Mouse (Mus musculus) A20 (cell line): Measurements from ENCODE around the gene Prpf40b.

Experiments
- DNase-seq: peaks from one replicate; pipeline ENCODE4 v3.0.0-alpha.2; 2011; ENCODE audit warnings: low read depth, low spot score

Prpf40b gene

DNA sequence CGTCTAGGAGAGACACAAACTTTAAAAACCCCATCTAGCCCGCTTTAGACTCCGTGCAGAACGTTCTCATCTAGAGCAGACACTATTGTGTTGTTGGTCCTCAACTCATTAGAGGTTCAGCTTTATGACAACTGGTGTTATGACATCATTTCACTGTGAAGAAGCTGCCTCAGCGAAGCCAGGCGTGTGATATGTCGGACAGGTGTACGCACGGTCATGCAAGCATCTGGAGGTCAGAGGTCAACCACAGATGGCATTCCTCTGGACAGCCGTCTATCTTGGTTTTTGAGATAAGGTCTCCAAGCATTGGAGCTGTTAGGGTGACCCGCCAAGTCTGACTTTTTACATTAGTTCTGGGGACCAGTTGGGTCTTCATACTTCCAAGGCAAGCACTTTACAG, 4.3 kb upstream of the Prpf40b start:
- DNase-seq = no peak

GRCm38 (mm10) chr15:99294287-99294686, 600 bp upstream of the Prpf40b start:
- DNase-seq = peak; percentile 78

DNA sequence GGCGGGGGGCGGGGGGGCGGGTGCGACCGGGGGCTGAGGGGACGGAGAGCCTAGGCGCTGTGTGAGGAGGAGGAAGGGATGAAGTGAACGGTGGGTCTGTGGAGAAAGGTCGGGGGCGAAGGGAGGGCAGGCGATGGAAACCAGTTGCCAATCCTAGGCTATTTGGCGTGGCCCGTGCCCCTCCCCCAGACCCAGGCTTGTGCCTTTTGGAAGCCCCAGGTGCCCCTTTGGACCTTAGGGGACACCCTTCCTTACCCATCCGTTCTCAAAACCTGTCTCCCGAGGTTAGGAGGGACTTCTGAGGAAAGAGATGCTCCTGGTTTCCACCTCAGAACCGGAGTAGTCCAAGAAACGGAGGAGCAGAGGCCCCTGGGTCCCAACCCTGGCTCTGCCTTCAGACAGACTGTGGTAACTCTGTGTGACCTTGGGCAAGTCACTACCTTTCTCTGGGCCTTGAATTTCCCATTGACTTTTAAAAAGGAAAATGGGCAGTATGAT, 646 bp downstream of the Prpf40b start, which contains the start of gene Fam186b:
Fam186b (minus strand) TSS at position 405 of the 498 bp plus-strand sequence.
- no peak for DNase-seq

- DNase-seq = peak; percentile 18
Observed at GRCm38 (mm10) chr15:99296213-99296612, 1.3 kb downstream of the Prpf40b start.

DNA sequence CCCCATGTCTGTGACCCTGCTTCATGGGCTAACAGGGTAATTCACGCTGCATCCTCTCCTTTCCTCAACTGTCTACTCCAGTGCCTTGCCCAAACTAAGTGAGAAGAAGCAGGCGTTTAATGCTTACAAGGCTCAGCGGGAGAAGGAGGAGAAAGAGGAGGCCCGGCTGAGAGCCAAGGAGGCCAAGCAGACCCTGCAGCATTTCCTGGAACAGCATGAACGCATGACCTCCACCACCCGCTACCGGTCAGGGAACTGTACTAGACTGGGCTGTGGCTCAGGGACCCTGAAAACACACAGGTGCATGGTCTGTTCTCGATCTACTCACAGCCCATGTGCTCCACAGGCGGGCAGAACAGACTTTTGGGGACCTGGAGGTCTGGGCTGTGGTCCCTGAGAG, 12.6 kb downstream of the Prpf40b start:
- DNase-seq = no peak

GRCm38 (mm10) chr15:99309549-99309948, 14.7 kb downstream of the Prpf40b start:
- DNase-seq = no peak

DNA sequence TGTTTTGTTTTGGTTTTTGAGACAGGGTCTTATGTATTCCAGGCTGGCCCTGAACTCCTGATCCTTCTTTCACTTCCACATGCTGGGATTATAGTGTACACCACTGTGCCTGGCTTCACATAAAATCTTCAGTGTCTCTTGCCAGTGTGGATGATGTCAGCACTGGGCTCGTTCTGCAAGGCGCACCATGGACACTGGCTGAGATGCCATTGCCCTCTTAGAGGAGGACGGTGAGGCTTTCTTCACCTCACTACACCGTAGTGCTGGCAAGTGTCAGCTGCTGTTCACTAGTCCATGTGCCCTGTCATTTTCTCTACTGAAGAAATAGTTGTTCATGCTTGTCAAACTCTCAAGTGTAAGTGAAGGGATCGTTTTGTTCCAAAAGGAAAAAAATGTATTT, 15.7 kb downstream of the Prpf40b start:
- no peak for DNase-seq

GRCm38 (mm10) chr15:99314891-99315290, 20.0 kb downstream of the Prpf40b start:
- DNase-seq = no peak

GRCm38 (mm10) chr15:99316314-99317266, 21.7 kb downstream of the Prpf40b start:
- DNase-seq = peak; percentile 61

- DNase-seq = no peak
Observed at GRCm38 (mm10) chr15:99317267-99317651, 22.4 kb downstream of the Prpf40b start.

- DNase-seq = no peak
Observed at GRCm38 (mm10) chr15:99318071-99318470, 23.2 kb downstream of the Prpf40b start.

DNA sequence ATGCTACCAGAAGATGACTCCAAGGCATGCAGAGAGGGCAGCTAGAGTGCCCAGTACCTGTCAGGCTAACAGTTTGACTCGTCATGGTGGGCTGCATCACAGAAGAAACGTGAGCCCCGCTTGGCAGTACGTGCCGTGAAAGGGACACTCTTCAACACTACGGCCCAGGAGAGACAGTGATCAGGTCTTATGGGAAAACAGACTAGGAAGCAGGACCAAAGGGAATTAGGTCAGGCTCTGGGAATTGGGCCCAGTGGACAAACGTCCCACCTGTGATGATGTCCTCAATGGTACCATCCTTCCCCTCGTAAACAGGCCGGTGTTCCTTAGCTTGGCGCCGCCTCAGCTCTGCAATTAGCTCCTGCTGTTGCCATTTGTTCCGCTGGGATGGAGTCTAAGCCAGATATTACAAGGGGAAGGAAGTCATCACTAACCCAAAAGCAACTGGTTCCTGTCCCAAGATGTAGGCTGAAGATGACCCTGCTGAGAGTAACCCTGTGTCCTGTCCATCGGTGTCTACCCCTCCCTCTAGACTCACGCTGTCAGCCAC, 24.0 kb downstream of the Prpf40b start:
- DNase-seq = no peak

DNA sequence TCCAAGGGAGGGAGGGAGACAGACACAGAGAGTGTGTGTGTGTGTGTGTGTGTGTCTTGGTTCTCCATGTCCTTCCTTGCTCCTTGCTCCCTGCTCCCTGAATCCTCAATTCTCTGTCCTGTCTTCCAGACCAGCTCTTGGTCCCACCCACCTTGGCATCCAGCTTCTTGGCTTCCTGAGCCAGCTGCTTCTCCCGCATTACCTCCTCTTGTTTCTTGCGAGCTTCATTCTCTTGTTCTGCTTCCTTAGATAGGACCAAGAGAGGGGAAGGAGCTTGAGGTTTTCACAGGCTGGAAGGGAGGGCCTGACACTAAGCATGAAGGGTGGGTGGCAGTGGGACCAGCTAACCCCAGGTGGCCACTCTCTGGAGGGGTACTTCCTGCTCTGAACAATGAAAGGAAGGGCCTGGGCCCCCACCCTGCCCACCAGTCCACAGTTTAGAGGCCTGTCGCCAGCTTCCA, 24.6 kb downstream of the Prpf40b start:
- no peak for DNase-seq

DNA sequence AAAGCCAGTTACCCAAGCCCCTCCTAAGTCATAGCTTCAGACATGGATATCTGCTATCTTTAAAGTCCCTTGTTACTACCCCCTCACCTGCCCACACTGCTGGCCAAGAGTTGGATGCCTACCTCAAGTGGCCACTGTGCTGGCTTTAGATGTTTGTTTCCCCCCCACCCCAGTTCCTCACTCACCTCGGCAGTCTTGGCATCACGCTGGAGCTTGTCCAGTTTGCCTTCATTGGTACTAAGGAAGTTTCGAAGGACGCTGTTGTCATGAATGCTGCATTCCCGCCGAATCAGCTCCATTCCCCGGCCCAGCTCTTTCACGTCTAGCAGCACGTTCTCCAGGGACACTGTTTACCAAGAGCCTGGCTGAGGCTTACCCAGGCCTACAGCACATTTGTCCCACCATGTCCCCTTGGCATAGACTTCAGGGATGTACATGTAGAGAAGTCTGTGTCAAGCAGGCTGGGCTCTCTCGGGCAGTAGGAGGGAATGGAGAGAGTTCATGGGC, 25.3 kb downstream of the Prpf40b start:
- no peak for DNase-seq

DNA sequence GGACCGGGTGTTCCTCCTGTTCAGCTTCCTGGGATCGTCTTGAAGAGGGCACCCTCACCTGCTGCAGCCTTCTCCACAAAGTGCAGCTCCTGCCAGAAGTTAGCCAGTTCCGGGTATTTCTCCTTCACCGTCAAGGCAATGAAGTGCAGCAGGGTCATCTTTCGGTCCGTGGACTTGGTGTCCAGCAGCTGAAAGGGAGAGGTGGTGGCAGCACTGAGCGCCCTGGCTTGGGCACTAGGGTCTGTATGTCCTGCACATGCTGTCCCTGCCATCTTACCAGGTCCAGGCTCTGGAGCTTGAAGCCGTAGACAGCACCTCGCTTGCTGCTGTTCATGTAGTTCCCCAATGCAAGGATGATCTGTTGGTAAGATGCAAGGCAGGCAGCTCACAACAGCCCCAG, 26.1 kb downstream of the Prpf40b start:
- no peak for DNase-seq

DNA sequence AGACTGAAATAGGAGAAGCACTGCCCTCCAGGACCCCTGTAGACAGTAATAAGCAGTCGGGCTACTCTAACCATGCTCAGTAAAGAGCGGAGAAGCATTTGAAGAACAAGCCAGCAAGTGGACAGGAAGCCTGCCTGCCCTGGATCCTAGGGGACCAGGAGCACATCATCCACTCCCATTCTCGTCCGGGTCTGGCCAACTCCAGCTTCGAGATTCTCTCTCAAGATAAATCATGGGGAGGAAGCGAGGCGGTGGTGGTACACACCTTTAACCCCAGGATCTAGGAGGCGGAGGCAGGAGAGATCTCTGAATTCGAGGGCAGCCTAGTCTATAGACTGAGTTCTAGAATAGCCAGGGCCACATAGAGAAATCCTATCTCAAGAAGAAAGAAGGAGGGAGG, 29.3 kb downstream of the Prpf40b start:
- DNase-seq = no peak

- DNase-seq = no peak
Observed at GRCm38 (mm10) chr15:99325598-99325997, 30.7 kb downstream of the Prpf40b start.

- DNase-seq = no peak
Observed at GRCm38 (mm10) chr15:99326407-99326806, 31.5 kb downstream of the Prpf40b start.

- peak; percentile 71 for DNase-seq
Observed at GRCm38 (mm10) chr15:99326959-99327358, 32.1 kb downstream of the Prpf40b start.

DNA sequence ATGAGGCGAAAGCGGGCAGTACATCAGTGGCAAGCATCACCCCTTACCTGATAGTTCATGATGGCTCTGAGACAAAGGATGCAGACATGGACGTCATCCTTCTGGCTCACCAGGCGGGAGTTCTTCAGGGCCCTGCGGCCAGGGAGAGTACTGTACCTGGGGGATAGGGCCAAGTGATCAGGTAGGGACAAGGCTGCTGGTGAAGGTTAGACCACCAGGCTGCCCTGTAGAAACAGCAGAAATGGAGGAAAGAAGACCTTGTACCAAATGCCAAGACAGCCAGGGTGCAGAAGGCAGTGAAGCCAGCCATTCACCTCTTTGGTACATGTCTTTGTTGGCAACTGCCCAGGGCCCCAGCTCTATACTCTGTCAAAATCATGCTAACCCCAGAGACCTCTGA, 33.1 kb downstream of the Prpf40b start:
- DNase-seq = no peak

GRCm38 (mm10) chr15:99330324-99330723, 35.4 kb downstream of the Prpf40b start:
- no peak for DNase-seq

GRCm38 (mm10) chr15:99331341-99331740, 36.5 kb downstream of the Prpf40b start:
- no peak for DNase-seq

DNA sequence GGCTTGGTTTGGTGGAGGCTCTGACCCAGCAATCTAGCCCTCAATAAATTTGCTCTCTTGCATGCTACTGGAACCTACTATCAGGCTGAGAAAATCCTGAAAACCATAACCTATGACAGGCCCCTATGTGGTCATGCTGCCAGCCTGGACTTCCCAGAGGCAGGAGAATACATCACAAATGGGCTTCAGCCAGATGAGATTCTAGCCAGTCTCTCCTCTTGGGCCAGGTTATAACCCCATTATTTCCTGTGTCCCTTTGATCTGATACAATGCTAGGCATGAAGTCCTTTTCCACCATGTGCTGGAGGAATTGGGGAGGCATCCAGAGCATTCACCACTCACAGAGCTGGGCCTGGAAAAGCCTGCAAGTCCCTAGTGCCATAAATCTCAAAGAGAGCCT, 37.2 kb downstream of the Prpf40b start:
- DNase-seq = no peak
